In the genomic region with DNA sequence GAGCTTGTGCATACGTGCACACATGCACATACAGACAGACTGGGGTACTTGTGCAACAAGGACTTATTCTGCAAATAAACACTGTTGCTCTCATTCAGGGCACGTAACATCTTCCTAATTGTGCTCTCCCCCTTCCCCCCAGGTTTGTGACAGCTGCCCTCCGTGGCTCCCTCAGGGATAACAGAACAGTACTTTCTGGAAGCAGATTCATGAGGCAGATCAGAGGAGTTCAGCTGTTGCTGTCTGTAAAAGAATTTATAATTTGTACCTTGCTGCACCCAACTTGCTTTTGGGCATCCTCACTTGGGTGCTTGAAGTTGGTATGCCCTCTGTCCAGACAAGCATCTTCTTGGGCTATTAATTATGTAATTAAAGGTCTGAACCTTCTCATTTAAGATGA, we compare ENCODE assay signal across 24 mouse cellular contexts.
"Had no signal": no experiment of that assay in that cellular context is flagged by ENCODE, and none has a peak within 500 bp of the region (broad histone marks: within the 10 kb centered on the region; RNA-seq: fewer than 3 reads in every experiment).

No protein-coding gene starts in this region.

- H3K27me3 ChIP-seq: heart, embryonic 12.5 days; hindbrain, embryonic 12.5 days; intestine, embryonic 15.5 days had no signal

- H3K4me1 ChIP-seq: intestine, embryonic 15.5 days; limb, embryonic 12.5 days had no signal

- H3K4me3 ChIP-seq: gastrocnemius, adult 2 months; heart, embryonic 12.5 days; hindbrain, embryonic 10.5 days; hindbrain, embryonic 12.5 days; intestine, embryonic 15.5 days; layer of hippocampus, adult 2 months; left cerebral cortex, adult 2 months; limb, embryonic 10.5 days; limb, embryonic 12.5 days; liver, embryonic 13.5 days had no signal

- H3K4me2 ChIP-seq: heart, embryonic 12.5 days; hindbrain, embryonic 12.5 days; hindbrain, embryonic 14.5 days; intestine, embryonic 15.5 days; limb, embryonic 12.5 days; liver, embryonic 11.5 days; liver, embryonic 13.5 days had no signal

- H3K36me3 ChIP-seq: heart, embryonic 12.5 days; hindbrain, embryonic 10.5 days; hindbrain, embryonic 12.5 days; intestine, embryonic 15.5 days; limb, embryonic 10.5 days; limb, embryonic 12.5 days; liver, embryonic 13.5 days had no signal

- H3K9ac ChIP-seq: heart, embryonic 12.5 days; hindbrain, embryonic 12.5 days; hindbrain, embryonic 14.5 days; intestine, embryonic 15.5 days; limb, embryonic 12.5 days; liver, embryonic 13.5 days had no signal

- H3K9me3 ChIP-seq: hindbrain, embryonic 12.5 days; intestine, embryonic 15.5 days; limb, embryonic 10.5 days; liver, embryonic 13.5 days had no signal

- H3K27ac ChIP-seq: gastrocnemius, adult 2 months; hindbrain, embryonic 10.5 days; hindbrain, embryonic 12.5 days; hindbrain, embryonic 14.5 days; intestine, embryonic 15.5 days; layer of hippocampus, adult 2 months; left cerebral cortex, adult 2 months; limb, embryonic 10.5 days; limb, embryonic 12.5 days; liver, embryonic 13.5 days had no signal

- DNase-seq: gastrocnemius, adult 2 months; gastrocnemius, postnatal 10 days; gastrocnemius, postnatal 25 days; heart, postnatal 10 days; heart, postnatal 4 days; kidney, adult 18-20 months; kidney, adult 8-10 months; kidney, postnatal 14 days; kidney, postnatal 4 days; liver; liver, embryonic 13.5 days had no signal

- ATAC-seq: hindbrain, embryonic 16.5 days; inflammation-experienced regulatory T-cells, adult 6 months; intestine, embryonic 15.5 days; intestine, postnatal 0 days had no signal
